Mouse (Mus musculus) bone marrow, adult 2 months (tissue): ENCODE results near the gene Gzmf. TPM values are rescaled to one million over a fixed set of nuclear protein-coding genes. Genes with fewer than 3 reads are reported as not detected.
"Not testable (repeated sequence)": the region's sequence is repeated elsewhere in the genome, so short reads cannot be mapped to it uniquely, and the experiment has no call there.

Experiments used
- H3K27ac ChIP-seq: fragments of 200-500 bp; 2 replicates; pipeline ENCODE4 v1.5.1; 2012; ENCODE audit warnings: low read depth, mild to moderate bottlenecking, control low read depth, inconsistent platforms, low read length; ENCODE audit not compliant: control insufficient read depth, poor library complexity, insufficient read depth
- H3K4me1 ChIP-seq: fragments of 200-500 bp; 2 replicates; pipeline ENCODE4 v1.6.1; 2011; ENCODE audit warnings: low read length; ENCODE audit not compliant: control insufficient read depth, insufficient read depth
- H3K4me3 ChIP-seq: fragments of 200-500 bp; replicated peaks from 2 replicates; pipeline ENCODE3; 2011; ENCODE audit warnings: mild to moderate bottlenecking, low read depth, low read length, control low read depth; ENCODE audit not compliant: control insufficient read depth
- CTCF ChIP-seq: fragments of 200-500 bp; IDR thresholded peaks from 2 replicates; pipeline ENCODE4 v1.5.1; 2011; ENCODE audit warnings: low read length, control low read depth; ENCODE audit not compliant: control insufficient read depth, insufficient read depth
- POLR2A ChIP-seq: fragments of 200-500 bp; IDR thresholded peaks from 2 replicates; pipeline ENCODE4 v1.6.1; 2011; ENCODE audit warnings: low read depth, mild to moderate bottlenecking, control low read depth, low read length, borderline replicate concordance; ENCODE audit not compliant: control insufficient read depth
- WGBS: fragments of 180-500 bp; shearing (Covaris S2); methylation state at CpG from one replicate; pipeline ENCODE4 v1.1.7; 2018; 5-methylcytosine and 5-hydroxymethylcytosine counted together
- polyA plus RNA-seq: library from polyadenylated mRNA; stranded (reverse); fragments of >200 nt; gene quantifications from 2 replicates; pipeline ENCODE4 v1.2.4, GENCODE M21; 2011; ENCODE audit warnings: low replicate concordance; ENCODE audit not compliant: missing spikeins, insufficient read depth, insufficient read length

Gzmf gene
- polyA plus RNA-seq, 1 experiment, result not detected

DNA sequence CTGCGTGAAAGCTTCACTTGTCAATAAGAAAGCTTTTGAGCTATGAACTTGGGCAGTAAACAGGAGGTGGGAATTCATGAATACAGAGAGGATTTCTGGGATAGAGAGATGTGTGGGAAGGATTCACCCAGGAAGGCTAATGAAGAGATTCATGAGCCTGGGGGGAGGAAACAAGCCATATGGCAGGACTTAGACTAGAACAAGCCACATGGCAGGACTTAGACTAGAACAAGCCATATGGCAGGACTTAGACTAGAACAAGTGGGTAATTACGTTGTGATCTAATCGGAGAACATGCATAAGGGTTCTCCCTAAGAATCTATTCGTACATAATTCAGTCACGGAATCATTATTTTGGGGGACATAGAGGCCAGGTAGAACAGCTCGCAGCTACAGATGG lies 37.8 kb downstream of the Gzmf start:
- Histone ChIP-seq H3K4me3 (no peak overlapping the region), H3K4me1 (no peaks in the 10 kb centered on the region), H3K27ac (no peak overlapping the region)
- TF ChIP-seq CTCF, result no peak
- TF ChIP-seq POLR2A, result no peak
- WGBS, result 88% methylated on average over 6 of the region's 6 CpGs

DNA sequence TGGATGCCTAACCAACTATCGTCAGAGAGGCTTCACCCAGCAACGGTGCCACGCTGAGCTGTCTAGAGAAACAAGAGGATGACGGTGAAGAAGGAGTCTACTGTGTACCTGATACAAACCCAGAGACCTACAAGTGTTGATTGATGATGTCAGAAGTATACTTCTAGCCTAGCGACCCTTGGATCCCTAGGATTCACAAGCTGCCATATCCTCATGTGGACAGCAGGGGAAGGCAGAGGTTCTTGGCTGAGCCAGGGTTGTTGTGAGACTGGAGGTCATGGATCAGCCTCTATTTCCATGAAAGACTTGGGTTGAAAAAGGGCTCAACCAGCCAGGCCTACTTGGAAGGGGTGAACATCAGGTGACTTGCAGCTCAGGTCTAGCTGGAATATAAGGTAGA lies 38.5 kb downstream of the Gzmf start:
- no peak for TF ChIP-seq CTCF
- TF ChIP-seq POLR2A, result no peak
- 81% methylated on average over 5 of the region's 5 CpGs for WGBS
- Histone ChIP-seq H3K4me3 (no peak overlapping the region), H3K27ac (no peak overlapping the region), H3K4me1 (no peaks in the 10 kb centered on the region)

DNA sequence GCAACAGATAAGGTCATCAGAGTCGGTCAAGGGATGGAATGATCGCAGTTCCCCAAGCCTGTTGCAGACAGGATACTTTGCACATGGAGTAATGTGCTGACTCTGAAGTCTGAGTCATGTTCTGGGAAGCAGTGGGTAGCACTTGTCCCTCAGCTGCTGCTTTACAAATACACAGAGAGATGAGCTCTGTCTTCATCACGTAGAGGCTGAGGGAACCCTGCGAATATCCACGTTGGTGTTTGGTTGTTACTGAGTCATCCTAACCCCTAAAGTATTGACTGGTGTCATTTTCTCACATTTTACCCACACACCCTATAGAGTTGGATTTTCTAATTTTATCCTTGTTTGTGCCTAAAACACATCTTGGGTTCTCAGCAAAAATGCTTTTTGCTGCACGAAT lies 43.2 kb downstream of the Gzmf start:
- 59% methylated on average over 6 of the region's 6 CpGs for WGBS
- Histone ChIP-seq H3K4me3 (no peak overlapping the region), H3K27ac (no peak overlapping the region), H3K4me1 (no peaks in the 10 kb centered on the region)
- TF ChIP-seq POLR2A (no peak), CTCF (no peak)

DNA sequence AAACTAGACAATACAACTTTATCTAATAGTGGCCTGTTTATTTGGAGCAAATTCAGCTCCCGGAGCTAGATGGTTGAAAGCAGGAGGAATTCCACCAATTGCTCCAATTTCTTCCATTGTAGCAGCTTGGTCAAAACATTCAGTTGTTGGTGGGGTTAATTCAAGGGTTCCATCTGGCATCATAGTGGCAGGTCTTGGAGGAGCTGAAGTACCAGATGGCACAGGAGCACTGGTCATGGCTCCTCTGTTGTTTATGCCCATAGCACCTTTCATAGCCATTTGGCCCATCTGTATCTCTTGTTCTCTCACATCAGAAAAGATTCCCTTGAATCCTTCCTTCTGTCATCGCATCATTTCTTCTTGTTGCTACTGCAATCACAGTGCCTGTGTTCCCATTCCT lies 49.1 kb downstream of the Gzmf start:
- TF ChIP-seq POLR2A (no peak), CTCF (no peak)
- H3K27ac ChIP-seq, result no peak overlapping the region
- WGBS, result 73% methylated on average over 2 of the region's 2 CpGs
- no peaks in the 10 kb centered on the region for H3K4me1 ChIP-seq
- no peak overlapping the region for H3K4me3 ChIP-seq

DNA sequence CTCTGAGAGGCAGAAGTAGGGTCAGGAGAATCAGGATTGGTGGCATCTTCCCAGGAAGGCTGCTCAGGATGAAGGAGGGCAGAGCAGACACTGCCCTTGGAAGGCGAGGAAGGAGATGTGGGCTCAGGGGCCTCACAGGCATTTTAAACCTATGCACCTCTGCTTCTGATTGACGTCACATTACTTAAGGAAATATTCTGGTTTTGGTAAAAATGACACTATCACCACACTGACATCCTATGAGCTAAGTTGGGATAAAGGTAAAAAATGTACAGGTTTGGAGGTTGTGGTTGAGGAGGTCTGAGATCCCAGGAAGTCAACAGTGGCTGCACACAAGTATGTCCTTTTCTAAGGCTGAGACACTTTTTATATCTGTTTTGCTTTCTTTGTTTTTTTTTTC lies 51.7 kb downstream of the Gzmf start, which contains the start of gene Gzmg:
Gene Gzmg (minus strand): TSS at position 101 of the 400 bp plus-strand sequence.
- 64% methylated on average over 2 of the region's 2 CpGs for WGBS
- not testable (repeated sequence) for H3K4me3 ChIP-seq, H3K27ac ChIP-seq, H3K4me1 ChIP-seq

DNA sequence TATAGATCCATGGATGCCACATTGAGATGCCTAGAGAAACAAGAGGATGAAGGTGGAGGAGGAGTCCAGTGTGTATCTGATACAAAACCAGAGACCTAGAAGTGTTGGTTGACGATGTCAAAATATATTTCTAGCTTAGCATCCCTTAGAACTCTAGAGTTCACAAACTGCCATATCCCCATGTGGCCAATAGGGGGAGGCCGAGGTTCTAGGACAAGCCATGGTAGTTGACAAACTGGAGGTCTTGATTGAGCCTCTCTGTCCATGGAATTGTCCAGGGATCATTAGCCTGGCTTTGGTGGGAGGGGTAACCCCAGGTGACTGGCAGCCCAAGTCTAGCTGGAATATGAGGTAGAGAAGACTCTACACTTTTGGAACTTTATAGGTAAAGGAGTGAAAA lies 55.9 kb downstream of the Gzmf start:
- H3K4me3 ChIP-seq, result no peak overlapping the region
- H3K27ac ChIP-seq, result no peak overlapping the region
- WGBS, result 59% methylated on average over 2 of the region's 2 CpGs
- no peaks in the 10 kb centered on the region for H3K4me1 ChIP-seq
- TF ChIP-seq POLR2A (no peak), CTCF (no peak)

Other genes with a start within 250 kb of the Gzmf start
- not detected in 2 replicates for gene Mcpt1, start 193.4 kb downstream of the Gzmf start, polyA plus RNA-seq
- not detected in 2 replicates for gene Mcpt9, start 180.9 kb downstream of the Gzmf start, polyA plus RNA-seq
- gene Mcpt2, start 169.4 kb downstream of the Gzmf start, polyA plus RNA-seq, result not detected in 2 replicates
- not detected in 2 replicates for gene Mcpt4, start 149.1 kb downstream of the Gzmf start, polyA plus RNA-seq
- 15.4 and 51.6 TPM in 2 replicates for gene Mcpt8, start 126.1 kb downstream of the Gzmf start, polyA plus RNA-seq
- gene Ctsg, start 108.8 kb downstream of the Gzmf start, polyA plus RNA-seq, result 26.7 and 86.1 TPM in 2 replicates
- gene Gzme, start 90.8 kb downstream of the Gzmf start, polyA plus RNA-seq, result not detected in 2 replicates
- not detected in 2 replicates for gene Gzmd, start 78.8 kb downstream of the Gzmf start, polyA plus RNA-seq
- not detected in 2 replicates for gene Gzmg, start 51.8 kb downstream of the Gzmf start, polyA plus RNA-seq
- gene Gzmn, start 36.8 kb downstream of the Gzmf start, polyA plus RNA-seq, result not detected in 2 replicates
- gene Gzmc, start 23.2 kb upstream of the Gzmf start, polyA plus RNA-seq, result not detected in 2 replicates
- gene Gzmb, start 50.8 kb upstream of the Gzmf start, polyA plus RNA-seq, result not detected in 2 replicates
- not detected in 2 replicates for gene Atp12a, start 153.7 kb upstream of the Gzmf start, polyA plus RNA-seq
- gene Rnf17, start 191.2 kb upstream of the Gzmf start, polyA plus RNA-seq, result 2.6 and 9.9 TPM in 2 replicates